Mouse (Mus musculus): ENCODE measurements around the gene Noxo1.

DNA sequence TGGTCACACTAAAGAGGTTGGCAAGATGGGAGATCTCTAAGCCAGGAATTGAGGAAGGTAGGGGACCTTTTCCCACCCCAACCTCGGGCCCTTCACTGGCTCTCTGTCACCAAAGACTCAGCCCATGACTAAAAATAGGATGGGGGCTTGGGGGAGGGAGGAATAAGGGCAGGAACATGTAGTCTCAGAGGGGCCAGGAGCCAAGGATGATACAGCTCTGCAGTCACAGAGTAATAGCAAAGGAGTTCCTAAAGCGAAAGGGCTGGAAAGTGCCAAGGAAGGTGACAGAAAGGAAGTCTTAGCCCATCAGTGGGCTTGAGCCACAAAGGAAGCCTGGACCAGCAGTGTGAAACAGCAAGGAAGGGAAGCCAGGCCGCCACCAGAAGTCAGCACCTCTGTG, 44.2 kb upstream of the Noxo1 start:
- TF ChIP-seq CTCF (IDR thresholded peaks at IDR 0.05; ENCODE audit: borderline replicate concordance, extremely low read depth, insufficient read depth, insufficient read length) (no peak), POLR2A (IDR thresholded peaks at IDR 0.05; ENCODE audit: borderline replicate concordance, extremely low read depth, insufficient read depth, insufficient read length, poor library complexity, severe bottlenecking) (no peak)
